Mouse (Mus musculus) liver, embryonic 14.5 days (tissue): ENCODE results near the gene Lrrc4c. TPM values are rescaled to one million over a fixed set of nuclear protein-coding genes. Genes with fewer than 3 reads are reported as not detected.

Source experiments
- ATAC-seq: fragments of 200-750 bp; cut with Nextera tagmentation; 2 replicates; pipeline ENCODE4 v1.8.0; 2017; ENCODE audit warnings: moderate number of reproducible peaks, mild to moderate bottlenecking, moderate library complexity; ENCODE audit not compliant: insufficient read depth
- DNase-seq, 3 experiments: peaks; one replicate each; pipeline ENCODE4 v3.0.0-alpha.2; 2012 to 2013; ENCODE audit warnings: low read depth in 3 of 3, low spot score in 3 of 3
- H3K27ac ChIP-seq: fragments of 300-500 bp; sonication (generic); 2 replicates; pipeline ENCODE4 v1.5.1; 2014; ENCODE audit warnings: moderate library complexity, mild to moderate bottlenecking, control low read depth, inconsistent platforms
- H3K27me3 ChIP-seq: fragments of 300-500 bp; sonication (generic); 2 replicates; pipeline ENCODE4 v1.6.1; 2014; ENCODE audit warnings: mild to moderate bottlenecking, low read length, moderate library complexity; ENCODE audit not compliant: control insufficient read depth, insufficient read depth
- H3K36me3 ChIP-seq: fragments of 300-500 bp; sonication (generic); replicated peaks from 2 replicates; pipeline ENCODE4 v1.6.1; 2014; ENCODE audit warnings: low read depth; ENCODE audit not compliant: control insufficient read depth, insufficient read depth
- H3K4me1 ChIP-seq, 2 experiments: fragments of 200-500 bp in 1 of 2; fragments of 300-500 bp in 1 of 2; sonication (generic) in 1 of 2; replicated peaks; 2 replicates each; pipeline ENCODE4 v1.6.1; 2012 to 2014; ENCODE audit warnings: antibody characterized with exemption in 1 of 2, inconsistent platforms in 1 of 2, low read length in 1 of 2; ENCODE audit not compliant: control insufficient read depth in 2 of 2, insufficient read depth in 2 of 2
- H3K4me2 ChIP-seq: fragments of 300-500 bp; sonication (generic); 2 replicates; pipeline ENCODE4 v1.6.1; 2014; ENCODE audit warnings: low read depth, mild to moderate bottlenecking, control low read depth, moderate library complexity
- H3K4me3 ChIP-seq, 2 experiments: fragments of 200-500 bp in 1 of 2; fragments of 300-500 bp in 1 of 2; sonication (generic) in 1 of 2; 2 replicates each; pipeline ENCODE4 v1.5.1; 2012 to 2014; ENCODE audit warnings: low read depth in 2 of 2, low read length in 2 of 2, mild to moderate bottlenecking in 2 of 2, control low read depth in 1 of 2, inconsistent platforms in 1 of 2, moderate library complexity in 1 of 2; ENCODE audit not compliant: insufficient read depth in 1 of 2
- H3K9ac ChIP-seq: fragments of 300-500 bp; sonication (generic); replicated peaks from 2 replicates; pipeline ENCODE4 v1.6.1; 2014; ENCODE audit warnings: mild to moderate bottlenecking, control low read depth, moderate library complexity
- H3K9me3 ChIP-seq: fragments of 300-500 bp; sonication (generic); 2 replicates; pipeline ENCODE4 v1.6.1; 2016; ENCODE audit warnings: low read length, mixed read lengths; ENCODE audit not compliant: control insufficient read depth
- CTCF ChIP-seq: IDR thresholded peaks from 2 replicates; pipeline ENCODE4 v1.5.1; 2016; ENCODE audit warnings: antibody characterized with exemption, low read depth, control low read depth
- EP300 ChIP-seq: IDR thresholded peaks from 2 replicates; pipeline ENCODE4 v1.6.1; 2016; ENCODE audit warnings: antibody characterized with exemption, low read depth
- WGBS: fragments of 180-500 bp; shearing (Covaris S2); extraction: QIAGEN DNeasy Blood & Tissue Kit; methylation state at CpG from one replicate; pipeline ENCODE4 v1.1.7; 2014; ENCODE audit not compliant: insufficient replicate concordance; 5-methylcytosine and 5-hydroxymethylcytosine counted together
- polyA plus RNA-seq, 2 experiments: library from polyadenylated mRNA; depleted of rRNA in 1 of 2; stranded (reverse) in 1 of 2; unstranded in 1 of 2; fragments of >200 nt; fragmentation: Nextera tagmentation in 1 of 2; extraction: Ambion mirVana in 1 of 2; gene quantifications; 2 replicates each; pipeline versions ENCODE4 v1.2.1 to v1.2.3; 2012 to 2014

The Lrrc4c gene
- polyA plus RNA-seq, 2 experiments, result 0.04 to 0.19 TPM

DNA sequence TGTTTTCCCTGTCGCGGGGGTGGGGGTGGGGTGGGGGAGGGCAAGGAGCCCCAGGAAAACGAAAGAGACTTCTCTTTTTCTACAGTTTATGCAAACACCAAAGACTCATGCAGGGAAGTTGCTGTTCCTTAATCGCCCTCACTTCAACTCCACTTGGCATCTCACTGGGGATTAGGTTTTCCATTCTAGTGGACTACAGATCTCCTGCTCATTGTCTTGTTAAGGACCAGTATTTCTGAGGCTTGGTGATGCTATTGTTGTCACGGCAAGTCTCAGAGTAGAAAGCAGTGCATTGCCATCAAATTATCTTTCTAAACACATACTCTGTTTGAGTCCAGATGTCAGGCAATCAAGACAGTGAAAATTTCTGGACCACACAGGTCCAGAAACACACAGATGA lies 2.9 kb upstream of the Lrrc4c start:
- ATAC-seq, result no peak
- H3K27me3 ChIP-seq, result no peaks in the 10 kb centered on the region
- no peak for TF ChIP-seq CTCF
- no peak for TF ChIP-seq EP300
- no peaks in the 10 kb centered on the region for H3K4me1 ChIP-seq
- 17% methylated on average over 5 of the region's 5 CpGs for WGBS
- H3K27ac ChIP-seq, result no peak overlapping the region
- no peak overlapping the region for H3K4me2 ChIP-seq
- no peak for DNase-seq
- H3K9me3 ChIP-seq, result no peaks in the 10 kb centered on the region
- no peak overlapping the region for H3K9ac ChIP-seq
- H3K36me3 ChIP-seq, result no peaks in the 10 kb centered on the region
- no peak overlapping the region for H3K4me3 ChIP-seq

DNA sequence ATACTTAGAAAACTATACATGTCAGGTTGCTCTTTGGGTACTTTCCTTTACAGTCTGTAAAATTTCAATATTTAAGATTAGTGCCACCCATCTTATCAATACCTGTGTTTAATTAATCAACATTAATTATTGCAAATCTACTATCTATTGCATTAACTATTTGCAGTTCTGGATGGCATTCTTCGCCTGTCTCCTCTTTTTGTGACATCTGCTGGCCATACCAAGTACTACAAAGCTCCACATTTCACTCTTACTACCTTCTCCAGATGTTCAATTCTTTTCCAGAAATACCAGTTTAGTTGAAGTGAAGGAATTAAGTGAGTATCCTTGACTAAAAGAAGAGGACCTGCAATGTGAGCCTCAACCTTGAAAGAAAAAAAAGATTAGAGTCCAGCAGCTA lies 1.4 kb upstream of the Lrrc4c start:
- no peak for DNase-seq
- Histone ChIP-seq H3K27ac (no peak overlapping the region), H3K9me3 (no peaks in the 10 kb centered on the region), H3K4me2 (no peak overlapping the region), H3K4me3 (no peak overlapping the region), H3K27me3 (no peaks in the 10 kb centered on the region), H3K9ac (no peak overlapping the region), H3K36me3 (no peaks in the 10 kb centered on the region), H3K4me1 (no peaks in the 10 kb centered on the region)
- no peak for ATAC-seq
- 13% methylated on average over 1 of the region's 1 CpGs for WGBS
- TF ChIP-seq CTCF (no peak), EP300 (no peak)

DNA sequence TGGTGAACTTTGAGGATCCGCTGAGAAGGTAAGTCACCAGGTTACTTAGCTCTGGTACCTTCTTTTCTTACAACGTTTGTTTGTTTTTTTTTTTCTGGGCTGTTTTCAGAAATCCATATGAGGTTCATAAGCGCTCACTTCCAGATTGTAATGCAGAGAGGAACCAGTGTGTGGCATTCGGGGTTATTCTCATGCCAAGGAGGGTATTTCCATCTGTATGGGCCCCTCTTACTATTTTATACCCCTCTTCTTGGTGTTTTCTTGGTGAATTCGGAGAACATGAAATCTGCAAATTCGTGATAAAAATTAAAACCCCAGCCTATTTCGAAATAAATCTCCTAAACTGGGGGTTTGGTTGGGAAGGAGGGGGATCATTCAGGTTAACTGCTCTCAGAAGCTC lies 587 bp downstream of the Lrrc4c start:
- no peak overlapping the region for H3K4me3 ChIP-seq
- H3K27ac ChIP-seq, result no peak overlapping the region
- H3K9ac ChIP-seq, result no peak overlapping the region
- H3K9me3 ChIP-seq, result no peaks in the 10 kb centered on the region
- H3K4me1 ChIP-seq, result no peaks in the 10 kb centered on the region
- WGBS, result 23% methylated on average over 7 of the region's 7 CpGs
- ATAC-seq (no peak), DNase-seq (no peak)
- TF ChIP-seq EP300 (no peak), CTCF (no peak)
- no peak overlapping the region for H3K4me2 ChIP-seq
- H3K27me3 ChIP-seq, result no peaks in the 10 kb centered on the region
- no peaks in the 10 kb centered on the region for H3K36me3 ChIP-seq

DNA sequence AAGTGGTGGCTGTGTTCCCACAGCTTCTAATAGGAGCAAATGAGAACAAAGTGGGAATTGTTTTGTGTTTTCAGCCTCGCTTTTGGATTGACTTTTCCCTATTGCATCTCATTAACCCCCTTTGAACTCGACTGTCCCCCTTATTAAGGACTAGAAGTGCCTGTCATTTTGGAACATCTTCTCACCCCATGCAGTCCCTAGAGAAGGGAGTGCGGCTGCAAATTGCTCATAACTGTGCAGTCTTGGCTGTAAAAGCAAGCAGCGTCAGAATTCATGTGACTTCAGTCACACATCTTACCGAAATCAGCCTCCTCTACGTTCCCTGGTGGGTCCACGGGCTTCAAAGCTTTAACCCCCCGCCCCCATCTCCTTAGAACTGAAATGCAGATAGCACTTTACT lies 1.2 kb downstream of the Lrrc4c start:
- Histone ChIP-seq H3K9me3 (no peaks in the 10 kb centered on the region), H3K27me3 (no peaks in the 10 kb centered on the region), H3K4me2 (no peak overlapping the region), H3K27ac (no peak overlapping the region), H3K9ac (no peak overlapping the region), H3K4me1 (no peaks in the 10 kb centered on the region), H3K36me3 (no peaks in the 10 kb centered on the region), H3K4me3 (no peak overlapping the region)
- 18% methylated on average over 8 of the region's 8 CpGs for WGBS
- TF ChIP-seq EP300 (no peak), CTCF (no peak)
- ATAC-seq (no peak), DNase-seq (no peak)

DNA sequence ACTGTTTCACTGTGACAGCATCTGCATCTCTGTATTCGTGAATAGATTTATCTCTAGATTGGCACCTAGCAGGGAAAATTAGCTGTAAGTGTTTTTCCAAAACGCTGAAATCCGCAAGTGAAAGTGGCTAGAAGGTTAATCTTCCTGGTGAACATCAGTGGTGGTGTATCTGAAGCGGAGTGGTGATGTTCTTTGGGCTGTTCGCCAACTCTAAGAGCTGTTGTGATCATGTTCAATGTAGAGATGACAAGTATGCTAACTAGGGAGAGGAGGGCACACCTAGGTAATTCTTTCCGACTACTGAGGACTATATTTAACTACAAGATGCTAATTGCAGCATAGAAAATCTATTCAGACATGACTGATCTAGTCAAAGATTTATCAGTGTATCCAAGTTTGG lies 1.7 kb downstream of the Lrrc4c start:
- Histone ChIP-seq H3K4me3 (no peak overlapping the region), H3K36me3 (no peaks in the 10 kb centered on the region), H3K4me2 (no peak overlapping the region), H3K9me3 (no peaks in the 10 kb centered on the region), H3K27me3 (no peaks in the 10 kb centered on the region), H3K9ac (no peak overlapping the region), H3K4me1 (no peaks in the 10 kb centered on the region), H3K27ac (no peak overlapping the region)
- TF ChIP-seq CTCF (no peak), EP300 (no peak)
- 42% methylated on average over 6 of the region's 6 CpGs for WGBS
- DNase-seq, result no peak
- no peak for ATAC-seq
